Mouse (Mus musculus) lung, postnatal 0 days (tissue): ENCODE results near the gene Cplx3. TPM values are rescaled to one million over a fixed set of nuclear protein-coding genes. Genes with fewer than 3 reads are reported as not detected.

ENCODE experiments used
- ATAC-seq: fragments of 200-750 bp; cut with Nextera tagmentation; 2 replicates; pipeline ENCODE4 v1.8.0; 2017; ENCODE audit warnings: moderate library complexity
- DNase-seq: peaks from one replicate; pipeline ENCODE4 v3.0.0-alpha.2; 2016; ENCODE audit warnings: low spot score
- H3K27ac ChIP-seq: fragments of 300-500 bp; sonication (generic); 2 replicates; pipeline ENCODE4 v1.5.1; 2014; ENCODE audit warnings: antibody characterized with exemption, mild to moderate bottlenecking, low read length, mixed read lengths
- H3K27me3 ChIP-seq: fragments of 300-500 bp; sonication (generic); replicated peaks from 2 replicates; pipeline ENCODE4 v1.6.1; 2014; ENCODE audit warnings: low read length, mixed read lengths; ENCODE audit not compliant: insufficient read depth
- H3K36me3 ChIP-seq: fragments of 300-500 bp; sonication (generic); 2 replicates; pipeline ENCODE4 v1.6.1; 2014; ENCODE audit warnings: low read length, mixed read lengths; ENCODE audit not compliant: insufficient read depth
- H3K4me1 ChIP-seq: fragments of 300-500 bp; sonication (generic); 2 replicates; pipeline ENCODE4 v1.6.1; 2014; ENCODE audit warnings: antibody characterized with exemption, low read depth, low read length, mixed read lengths; ENCODE audit not compliant: insufficient read depth
- H3K4me2 ChIP-seq: fragments of 300-500 bp; sonication (generic); replicated peaks from 2 replicates; pipeline ENCODE4 v1.6.1; 2014; ENCODE audit warnings: low read depth, mild to moderate bottlenecking, low read length, moderate library complexity, mixed read lengths
- H3K4me3 ChIP-seq: fragments of 300-500 bp; sonication (generic); 2 replicates; pipeline ENCODE4 v1.5.1; 2014; ENCODE audit warnings: low read depth, low read length
- H3K9ac ChIP-seq: fragments of 300-500 bp; sonication (generic); replicated peaks from 2 replicates; pipeline ENCODE4 v1.6.1; 2014; ENCODE audit warnings: low read depth, mild to moderate bottlenecking
- H3K9me3 ChIP-seq: fragments of 300-500 bp; sonication (generic); 2 replicates; pipeline ENCODE4 v1.6.1; 2016; ENCODE audit warnings: low read length, mixed read lengths
- CTCF ChIP-seq: IDR thresholded peaks from 2 replicates; pipeline ENCODE4 v1.5.1; 2016; ENCODE audit warnings: antibody characterized with exemption, mild to moderate bottlenecking
- EP300 ChIP-seq: IDR thresholded peaks from 2 replicates; pipeline ENCODE4 v1.6.1; 2016; ENCODE audit warnings: antibody characterized with exemption, mild to moderate bottlenecking, control low read depth
- WGBS: fragments of 180-500 bp; shearing (Covaris S2); extraction: QIAGEN DNeasy Blood & Tissue Kit; methylation state at CpG from one replicate; pipeline ENCODE4 v1.1.7; 2014; 5-methylcytosine and 5-hydroxymethylcytosine counted together
- polyA plus RNA-seq: library from polyadenylated mRNA; unstranded; fragments of >200 nt; fragmentation: Nextera tagmentation; extraction: Ambion mirVana; gene quantifications from 2 replicates; pipeline ENCODE4 v1.2.1, GENCODE M21; 2015

The Cplx3 gene
- polyA plus RNA-seq, 1 experiment from 2014 or later = not detected

GRCm38 (mm10) chr9:57598851-57599563, 7.1 kb downstream of the Cplx3 start:
- Histone ChIP-seq H3K36me3 (no peaks in the 10 kb centered on the region), H3K27me3 (no peaks in the 10 kb centered on the region), H3K9me3 (no peaks in the 10 kb centered on the region), H3K4me2 (no peak overlapping the region), H3K4me1 (no peaks in the 10 kb centered on the region), H3K4me3 (no peak overlapping the region), H3K9ac (no peak overlapping the region), H3K27ac (no peak overlapping the region)
- 50% methylated on average over 8 of the region's 8 CpGs for WGBS
- ATAC-seq = no peak
- TF ChIP-seq EP300 = no peak
- TF ChIP-seq CTCF = no peak
- no peak for DNase-seq

- Histone ChIP-seq H3K9ac (no peak overlapping the region), H3K27ac (no peak overlapping the region), H3K9me3 (no peaks in the 10 kb centered on the region), H3K4me3 (no peak overlapping the region), H3K27me3 (no peaks in the 10 kb centered on the region), H3K36me3 (peaks cover 4% of the 10 kb centered on the region), H3K4me1 (no peaks in the 10 kb centered on the region), H3K4me2 (no peak overlapping the region)
- 22% methylated on average over 4 of the region's 4 CpGs for WGBS
- TF ChIP-seq CTCF (no peak), EP300 (no peak)
- peak; percentile 26; the same call in 1 of the 2 replicates for ATAC-seq
- no peak for DNase-seq
Observed at GRCm38 (mm10) chr9:57597929-57598382, 8.1 kb downstream of the Cplx3 start.

GRCm38 (mm10) chr9:57597265-57597664, 8.8 kb downstream of the Cplx3 start:
- DNase-seq (no peak), ATAC-seq (no peak)
- no peak overlapping the region for H3K9ac ChIP-seq
- WGBS = 76% methylated on average over 8 of the region's 8 CpGs
- H3K4me1 ChIP-seq = no peaks in the 10 kb centered on the region
- H3K36me3 ChIP-seq = peaks cover 6% of the 10 kb centered on the region
- H3K4me3 ChIP-seq = no peak overlapping the region
- H3K9me3 ChIP-seq = no peaks in the 10 kb centered on the region
- H3K27me3 ChIP-seq = no peaks in the 10 kb centered on the region
- H3K4me2 ChIP-seq = no peak overlapping the region
- H3K27ac ChIP-seq = no peak overlapping the region
- TF ChIP-seq EP300 = no peak
- no peak for TF ChIP-seq CTCF

GRCm38 (mm10) chr9:57594174-57594509, 11.9 kb downstream of the Cplx3 start:
- Histone ChIP-seq H3K9ac (no peak overlapping the region), H3K9me3 (no peaks in the 10 kb centered on the region), H3K4me1 (peaks cover 5% of the 10 kb centered on the region; the same call in 1 of the 2 replicates), H3K4me3 (no peak overlapping the region), H3K27ac (no peak overlapping the region), H3K36me3 (peaks cover 6% of the 10 kb centered on the region), H3K27me3 (no peaks in the 10 kb centered on the region), H3K4me2 (no peak overlapping the region)
- ATAC-seq (no peak), DNase-seq (no peak)
- TF ChIP-seq CTCF = no peak
- TF ChIP-seq EP300 = no peak
- 65% methylated on average over 9 of the region's 9 CpGs for WGBS

- no peak overlapping the region for H3K27ac ChIP-seq
- H3K27me3 ChIP-seq = no peaks in the 10 kb centered on the region
- H3K4me2 ChIP-seq = no peak overlapping the region
- DNase-seq = no peak
- H3K9ac ChIP-seq = no peak overlapping the region
- H3K4me1 ChIP-seq = peaks cover 5% of the 10 kb centered on the region; the same call in 1 of the 2 replicates
- peaks cover 6% of the 10 kb centered on the region for H3K36me3 ChIP-seq
- no peaks in the 10 kb centered on the region for H3K9me3 ChIP-seq
- ATAC-seq = no peak
- H3K4me3 ChIP-seq = no peak overlapping the region
- WGBS = 58% methylated on average over 12 of the region's 12 CpGs
- TF ChIP-seq EP300 (no peak), CTCF (no peak)
Observed at GRCm38 (mm10) chr9:57593454-57594173, 12.5 kb downstream of the Cplx3 start.

- Histone ChIP-seq H3K27me3 (no peaks in the 10 kb centered on the region), H3K27ac (no peak overlapping the region), H3K9me3 (no peaks in the 10 kb centered on the region), H3K4me2 (no peak overlapping the region), H3K36me3 (peaks cover 6% of the 10 kb centered on the region), H3K4me3 (no peak overlapping the region), H3K9ac (no peak overlapping the region), H3K4me1 (peaks cover 5% of the 10 kb centered on the region; the same call in 1 of the 2 replicates)
- TF ChIP-seq CTCF (peak; percentile 47), EP300 (no peak)
- ATAC-seq (no peak), DNase-seq (no peak)
- 43% methylated on average over 5 of the region's 5 CpGs for WGBS
Observed at GRCm38 (mm10) chr9:57590726-57591125, 15.4 kb downstream of the Cplx3 start.
